Mouse (Mus musculus) megakaryocyte-erythroid progenitor cell, adult 5 weeks (primary cell): ENCODE measurements around the gene Uqcrc1. TPM values are rescaled to one million over a fixed set of nuclear protein-coding genes. Genes with fewer than 3 reads are reported as not detected.

ENCODE experiments used
- polyA plus RNA-seq: library from polyadenylated mRNA; stranded (reverse); fragments of >175 nt; gene quantifications from 2 replicates; pipeline ENCODE4 v1.2.3, GENCODE M21; 2012

Gene Uqcrc1
- 398 and 417 TPM in 2 replicates for polyA plus RNA-seq

DNA sequence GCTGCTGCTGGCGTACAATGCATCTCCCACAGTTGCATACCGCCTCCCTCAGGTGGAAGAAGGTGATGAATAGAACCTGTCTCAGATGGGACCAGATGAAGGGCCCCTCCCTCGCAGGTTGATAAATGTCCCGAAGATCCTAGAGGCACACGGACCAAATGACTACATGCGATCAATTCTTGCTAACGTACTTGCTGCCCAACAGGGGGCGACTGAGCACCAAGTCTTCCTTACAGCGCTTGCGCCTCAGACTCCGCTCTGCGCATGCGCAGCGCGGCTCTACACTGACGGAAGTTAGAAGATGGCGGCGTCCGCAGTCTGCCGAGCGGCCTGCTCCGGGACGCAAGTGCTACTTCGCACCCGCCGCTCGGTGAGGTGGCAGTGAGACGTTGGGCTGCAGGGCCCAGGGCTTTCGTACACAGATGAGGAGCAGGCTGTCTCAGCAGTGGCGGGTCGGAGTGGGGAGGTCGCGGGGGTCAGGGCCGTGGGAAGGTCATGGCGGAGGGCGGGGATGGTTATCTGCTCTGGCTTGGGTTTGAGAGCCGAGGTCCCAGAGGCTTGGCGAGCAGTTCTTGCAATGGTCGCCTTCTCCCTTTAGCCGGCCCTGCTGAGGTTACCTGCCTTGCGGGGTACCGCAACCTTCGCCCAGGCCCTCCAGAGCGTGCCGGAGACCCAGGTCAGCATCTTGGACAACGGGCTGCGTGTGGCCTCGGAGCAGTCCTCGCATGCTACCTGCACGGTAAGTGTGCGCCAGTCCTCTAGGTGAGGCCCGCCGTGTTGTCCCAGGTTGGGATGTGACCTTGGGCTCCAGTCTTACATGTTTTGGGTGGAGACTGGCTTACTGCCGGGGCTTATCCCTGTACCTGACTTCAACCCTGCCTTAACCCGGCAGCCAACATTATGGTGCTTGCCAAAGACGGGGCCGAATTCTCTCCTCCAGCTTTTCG lies at the start of gene Uqcrc1:
Gene Uqcrc1, plus strand, starts transcription at position 216 of the 947 bp plus-strand sequence.

GRCm38 (mm10) chr9:108914491-108914890 lies 21.9 kb upstream of the Uqcrc1 start, which contains the start of gene Tmem89:
TSS of gene Tmem89 (plus strand) at chr9:108914619.

DNA sequence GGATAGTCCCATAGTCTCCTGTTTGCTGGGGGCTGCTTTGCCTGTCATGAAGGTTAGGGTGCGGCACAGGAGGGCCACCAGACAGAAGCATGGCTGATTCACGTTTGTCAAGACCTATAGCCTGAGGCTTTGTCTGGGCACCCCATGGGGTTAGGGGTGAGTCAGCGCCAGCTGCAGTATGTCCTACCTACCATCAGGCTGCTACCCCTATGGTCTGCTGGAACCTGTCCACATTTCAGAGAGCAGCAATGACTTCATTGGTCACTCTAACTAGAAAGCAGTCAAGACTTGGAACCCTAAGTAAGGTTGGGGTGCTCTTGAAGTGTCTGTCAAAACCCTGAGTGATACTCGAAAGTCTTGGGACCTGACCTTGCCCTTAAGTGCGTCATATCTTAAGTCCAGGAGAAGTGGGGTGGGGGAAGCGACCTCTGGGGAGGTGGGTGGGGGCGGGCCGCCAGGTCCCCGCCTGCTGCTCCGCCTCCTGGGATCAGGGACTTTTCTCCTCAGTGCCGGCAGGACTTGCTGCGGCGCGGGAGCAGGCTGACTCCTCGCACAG lies 16.7 kb downstream of the Uqcrc1 start, which contains the start of gene Col7a1:
Gene Col7a1, plus strand, starts transcription at position 506 of the 556 bp plus-strand sequence.

GRCm38 (mm10) chr9:108985710-108986109 lies 49.3 kb downstream of the Uqcrc1 start, which contains the start of gene Ucn2:
TSS of gene Ucn2 (plus strand) at chr9:108986010.

DNA sequence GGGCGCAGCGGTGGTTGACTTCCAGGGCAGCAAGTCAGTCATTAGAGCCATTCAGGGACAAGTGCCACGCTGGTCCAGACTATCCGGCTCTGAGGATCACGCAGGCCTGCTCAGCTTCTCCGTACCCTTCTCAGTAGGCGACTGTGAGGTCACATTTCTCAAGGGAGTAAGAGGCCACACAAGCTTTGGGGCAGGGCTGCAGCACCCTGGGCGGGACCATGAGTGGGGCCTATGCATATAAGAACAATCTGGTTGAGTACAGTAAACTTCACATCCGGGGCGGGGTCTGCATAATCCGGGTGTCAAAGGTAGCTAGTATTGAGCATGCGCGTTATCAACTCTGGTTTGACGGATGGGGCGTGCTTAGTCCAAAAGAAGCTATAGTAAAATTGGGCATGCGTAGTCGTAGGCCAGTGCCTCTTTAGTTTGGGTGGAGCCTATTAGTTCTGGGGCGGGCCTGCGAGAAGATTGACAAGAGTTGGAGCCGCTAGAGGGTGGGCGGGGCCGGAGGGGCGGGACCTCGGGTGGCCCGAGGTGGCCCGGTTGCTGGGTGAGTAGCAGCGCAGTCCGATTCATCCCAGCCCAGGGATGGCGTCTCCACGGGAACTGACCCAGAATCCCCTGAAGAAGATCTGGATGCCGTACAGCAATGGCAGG lies 55.1 kb downstream of the Uqcrc1 start, which contains the start of gene Pfkfb4:
Gene Pfkfb4, plus strand, starts transcription at position 351 of the 657 bp plus-strand sequence.

Other genes with a start within 250 kb of the Uqcrc1 start
- gene Prkar2a, start 247.3 kb upstream of the Uqcrc1 start, polyA plus RNA-seq: 9.0 and 9.9 TPM in 2 replicates
- gene Ip6k2, start 152.8 kb upstream of the Uqcrc1 start, polyA plus RNA-seq: 34.6 and 44.4 TPM in 2 replicates
- 13.0 and 23.5 TPM in 2 replicates for gene Nckipsd, start 128.3 kb upstream of the Uqcrc1 start, polyA plus RNA-seq
- 7.8 and 12.7 TPM in 2 replicates for gene Celsr3, start 110.3 kb upstream of the Uqcrc1 start, polyA plus RNA-seq
- 6.9 and 8.8 TPM in 2 replicates for gene Slc26a6, start 83.3 kb upstream of the Uqcrc1 start, polyA plus RNA-seq
- gene Tmem89, start 22.0 kb upstream of the Uqcrc1 start, polyA plus RNA-seq: 0.10 TPM in 1 of 2 replicates, not detected in the other
- gene Col7a1, start 17.0 kb downstream of the Uqcrc1 start, polyA plus RNA-seq: 1.2 and 1.3 TPM in 2 replicates
- not detected in 2 replicates for gene Ucn2, start 49.4 kb downstream of the Uqcrc1 start, polyA plus RNA-seq
- gene Pfkfb4, start 55.1 kb downstream of the Uqcrc1 start, polyA plus RNA-seq: 2.8 and 4.1 TPM in 2 replicates
- 417 and 542 TPM in 2 replicates for gene Shisa5, start 101.9 kb downstream of the Uqcrc1 start, polyA plus RNA-seq
- gene Trex1, start 123.1 kb downstream of the Uqcrc1 start, polyA plus RNA-seq: 43.3 and 47.5 TPM in 2 replicates
- 9.8 and 10.7 TPM in 2 replicates for gene Atrip, start 137.5 kb downstream of the Uqcrc1 start, polyA plus RNA-seq
- 4.4 and 4.9 TPM in 2 replicates for gene Ccdc51, start 145.9 kb downstream of the Uqcrc1 start, polyA plus RNA-seq
- 372 and 424 TPM in 2 replicates for gene Tma7, start 146.0 kb downstream of the Uqcrc1 start, polyA plus RNA-seq
- gene Plxnb1, start 158.8 kb downstream of the Uqcrc1 start, polyA plus RNA-seq: 0.04 and 0.21 TPM in 2 replicates
- 0.04 TPM in 1 of 2 replicates, not detected in the other for gene Fbxw21, start 225.4 kb downstream of the Uqcrc1 start, polyA plus RNA-seq